Mouse (Mus musculus) layer of hippocampus, adult 2 months (tissue): ENCODE data around the gene S1pr1. TPM values are rescaled to one million over a fixed set of nuclear protein-coding genes. Genes with fewer than 3 reads are reported as not detected.
A peak's percentile ranks its signal among the peaks of the same experiment; 100 is the strongest.

Experiments
- DNase-seq, 2 experiments: peaks; one replicate each; pipeline ENCODE4 v3.0.0; 2022; ENCODE audit warnings: low spot score in 2 of 2
- H3K27ac ChIP-seq: fragments of 200-600 bp; 2 replicates; pipeline ENCODE4 v1.8.1; 2022
- H3K4me3 ChIP-seq: fragments of 200-600 bp; 2 replicates; pipeline ENCODE4 v1.8.1; 2022; ENCODE audit warnings: mild to moderate bottlenecking
- CTCF ChIP-seq: fragments of 200-600 bp; conservative IDR thresholded peaks from 2 replicates; pipeline ENCODE4 v1.8.1; 2022; ENCODE audit warnings: antibody characterized with exemption, mild to moderate bottlenecking, moderate library complexity
- total RNA-seq, 2 experiments: library from RNA; stranded (reverse); gene quantifications; 2 replicates each; pipeline ENCODE4 v1.2.3; 2021

The S1pr1 gene
- total RNA-seq, 2 experiments from 2014 or later, result 92.8 to 108 TPM

DNA sequence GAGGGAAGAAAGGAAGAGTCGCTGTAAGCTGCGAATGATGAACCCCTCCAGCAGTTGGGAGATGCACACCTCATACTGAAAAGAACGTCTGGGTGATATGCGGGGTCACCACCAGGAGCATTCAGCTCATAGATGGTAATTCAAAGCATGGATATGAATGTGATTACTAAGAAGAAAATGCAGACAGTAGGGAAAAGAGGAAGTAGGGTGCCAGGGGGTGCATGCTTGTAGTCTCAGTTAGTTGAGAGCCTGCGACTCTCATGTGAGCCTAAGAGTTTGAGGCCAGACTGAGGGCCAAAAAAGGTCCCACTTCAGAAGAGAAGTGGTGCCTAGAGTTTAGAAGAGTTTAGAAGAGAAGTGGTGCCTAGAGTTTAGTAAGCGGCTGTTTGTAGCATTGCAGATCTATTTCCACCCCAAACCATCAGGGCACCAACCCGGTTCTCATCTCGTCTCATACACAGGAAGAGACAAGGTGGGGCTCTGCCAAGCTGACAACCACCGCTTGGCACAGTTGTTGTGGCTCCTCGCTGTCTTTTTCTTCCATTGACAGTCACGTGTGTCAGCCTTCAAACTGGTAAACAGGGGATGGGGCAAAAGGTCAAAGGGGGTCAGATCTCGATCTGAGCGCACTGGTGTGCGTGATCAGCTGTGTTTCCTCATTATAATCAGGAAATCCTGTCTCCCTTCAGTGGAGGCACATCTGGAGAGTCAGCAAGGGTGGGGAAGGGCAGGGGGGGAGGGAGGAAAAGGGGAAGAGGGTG lies 32.4 kb downstream of the S1pr1 start:
- H3K27ac ChIP-seq, result no peak overlapping the region
- TF ChIP-seq CTCF, result no peak
- no peak for DNase-seq
- no peak overlapping the region for H3K4me3 ChIP-seq

DNA sequence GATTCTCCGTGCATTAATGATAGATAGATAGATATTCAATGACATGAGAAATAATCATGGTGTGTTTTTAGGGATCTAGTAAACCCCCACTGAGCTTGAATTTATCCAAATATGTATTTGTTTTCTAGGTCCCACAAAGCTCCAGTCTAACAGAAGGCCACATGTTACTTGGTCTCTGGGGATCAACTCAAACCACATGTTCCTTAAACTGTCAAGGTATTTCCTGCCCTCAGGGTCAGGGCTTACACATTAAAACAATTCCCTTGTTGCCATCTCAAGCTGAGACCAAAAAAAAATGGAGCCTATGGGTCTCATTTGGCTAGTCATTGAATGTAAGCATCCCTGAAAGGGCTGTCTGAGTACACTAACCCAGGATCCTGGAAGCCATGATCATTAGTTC lies 33.7 kb downstream of the S1pr1 start:
- no peak overlapping the region for H3K4me3 ChIP-seq
- no peak overlapping the region for H3K27ac ChIP-seq
- no peak for DNase-seq
- no peak for TF ChIP-seq CTCF

DNA sequence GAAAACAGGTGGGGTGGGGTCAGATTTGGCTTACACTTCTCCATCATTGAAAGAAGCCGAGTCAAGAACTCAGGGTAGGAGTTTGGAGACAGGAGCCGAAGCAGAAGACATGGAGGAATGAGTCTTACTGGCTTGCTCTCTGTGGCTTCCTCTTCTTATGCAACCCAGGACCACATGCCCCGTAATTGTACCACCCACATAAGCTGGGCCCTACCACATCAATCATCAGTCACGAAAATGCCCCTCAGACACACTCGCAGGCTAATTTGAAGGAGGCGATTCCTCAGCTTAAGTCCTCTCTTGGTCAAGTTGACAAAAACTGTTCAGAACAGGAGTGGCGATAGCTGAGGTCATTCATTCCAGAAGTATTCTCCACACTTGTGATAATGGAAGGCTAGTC lies 35.9 kb downstream of the S1pr1 start:
- no peak overlapping the region for H3K27ac ChIP-seq
- no peak for TF ChIP-seq CTCF
- H3K4me3 ChIP-seq, result no peak overlapping the region
- no peak for DNase-seq

DNA sequence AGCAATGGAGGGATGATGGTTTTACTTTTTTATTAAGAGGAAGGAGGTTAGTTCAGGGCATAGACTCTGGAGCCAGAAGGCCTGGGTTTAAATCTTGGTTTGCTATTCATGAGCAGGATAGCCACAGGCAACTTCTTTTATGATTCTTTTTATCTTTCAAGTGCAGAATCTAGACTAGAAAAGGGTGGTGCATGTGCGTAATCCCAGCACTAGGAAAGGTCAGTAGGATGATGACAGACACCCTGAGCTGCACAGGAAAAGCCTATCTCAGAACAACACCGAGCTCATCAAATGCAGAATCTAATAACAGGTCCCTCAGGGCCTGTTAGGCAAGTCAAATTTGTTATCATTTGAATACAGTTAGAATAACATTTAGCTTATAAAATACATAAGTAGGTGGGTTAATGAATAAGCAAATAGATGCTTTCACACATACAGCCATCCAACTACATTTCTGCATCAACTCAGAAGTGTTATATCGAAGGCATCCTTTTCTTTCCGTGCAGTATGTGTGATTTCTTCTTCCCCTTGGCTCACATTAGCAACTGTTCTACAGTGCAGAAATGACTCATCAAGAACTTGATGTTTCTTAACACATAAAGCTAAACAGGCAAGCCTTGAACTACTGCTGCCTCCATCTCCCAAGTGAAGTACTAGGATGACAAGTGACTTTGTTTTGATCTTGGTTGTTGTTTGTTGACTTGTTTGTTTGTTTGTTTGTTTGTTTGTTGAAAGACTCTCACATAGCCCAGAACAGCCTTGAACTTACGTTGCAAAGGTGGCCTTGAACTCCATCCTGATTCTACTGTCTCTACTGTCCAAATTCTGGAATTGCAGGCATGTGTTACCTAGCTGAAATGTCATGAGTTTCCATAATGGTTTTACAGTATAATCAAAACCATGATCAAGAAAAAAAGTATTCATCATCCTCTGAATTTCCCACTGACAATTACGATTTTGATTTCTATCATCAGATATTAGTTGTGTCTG lies 39.0 kb downstream of the S1pr1 start:
- TF ChIP-seq CTCF, result 0 out of 2 replicates have a peak, but pooled peaks have one; percentile 14
- Histone ChIP-seq H3K27ac (no peak overlapping the region), H3K4me3 (no peak overlapping the region)
- DNase-seq, result no peak

DNA sequence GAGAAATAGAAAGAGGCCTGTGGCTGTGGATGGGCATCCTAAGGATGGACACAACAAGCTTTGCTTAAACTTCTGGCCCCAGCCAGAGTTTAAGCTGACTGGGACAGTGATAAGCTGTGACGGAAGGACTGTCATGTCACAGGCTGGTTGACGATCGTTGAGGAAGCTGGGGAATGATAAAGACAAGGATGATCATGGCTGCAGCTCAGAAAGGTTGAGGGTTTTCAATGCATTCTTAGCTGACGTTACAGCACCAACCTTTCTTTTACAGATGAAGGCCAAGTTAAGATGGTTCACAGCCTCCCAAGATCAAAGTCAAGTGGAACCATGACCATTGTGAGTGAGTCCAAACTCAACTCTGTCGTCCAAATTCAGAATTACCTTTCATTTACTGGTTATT lies 40.2 kb downstream of the S1pr1 start:
- no peak for TF ChIP-seq CTCF
- no peak overlapping the region for H3K27ac ChIP-seq
- H3K4me3 ChIP-seq, result no peak overlapping the region
- DNase-seq, result no peak

DNA sequence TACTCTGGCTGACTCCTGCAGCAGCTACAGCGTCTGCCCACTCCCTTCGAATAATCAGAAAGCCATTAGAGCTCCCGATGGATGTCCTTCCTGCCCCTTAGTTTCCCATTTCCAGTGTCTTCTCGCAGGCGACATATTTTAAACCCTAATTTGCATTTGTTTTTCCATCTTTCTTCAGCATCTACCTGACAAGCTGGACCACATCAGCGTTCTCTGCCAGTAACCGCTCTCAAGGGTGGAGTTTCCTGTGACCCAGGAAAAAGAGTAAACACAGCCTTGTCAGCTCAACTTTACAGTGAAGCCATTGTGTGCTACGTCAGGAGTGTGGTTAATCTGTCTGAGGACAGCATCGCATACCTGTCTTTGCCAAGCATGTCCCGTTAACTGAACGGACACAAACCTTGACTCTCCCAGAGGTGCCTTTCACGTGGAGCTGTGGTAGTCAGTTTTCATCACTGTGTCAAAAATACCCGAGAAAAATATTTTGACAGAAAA lies 41.2 kb downstream of the S1pr1 start:
- no peak for TF ChIP-seq CTCF
- no peak for DNase-seq
- Histone ChIP-seq H3K27ac (no peak overlapping the region), H3K4me3 (no peak overlapping the region; the same call in 1 of the 2 replicates)

DNA sequence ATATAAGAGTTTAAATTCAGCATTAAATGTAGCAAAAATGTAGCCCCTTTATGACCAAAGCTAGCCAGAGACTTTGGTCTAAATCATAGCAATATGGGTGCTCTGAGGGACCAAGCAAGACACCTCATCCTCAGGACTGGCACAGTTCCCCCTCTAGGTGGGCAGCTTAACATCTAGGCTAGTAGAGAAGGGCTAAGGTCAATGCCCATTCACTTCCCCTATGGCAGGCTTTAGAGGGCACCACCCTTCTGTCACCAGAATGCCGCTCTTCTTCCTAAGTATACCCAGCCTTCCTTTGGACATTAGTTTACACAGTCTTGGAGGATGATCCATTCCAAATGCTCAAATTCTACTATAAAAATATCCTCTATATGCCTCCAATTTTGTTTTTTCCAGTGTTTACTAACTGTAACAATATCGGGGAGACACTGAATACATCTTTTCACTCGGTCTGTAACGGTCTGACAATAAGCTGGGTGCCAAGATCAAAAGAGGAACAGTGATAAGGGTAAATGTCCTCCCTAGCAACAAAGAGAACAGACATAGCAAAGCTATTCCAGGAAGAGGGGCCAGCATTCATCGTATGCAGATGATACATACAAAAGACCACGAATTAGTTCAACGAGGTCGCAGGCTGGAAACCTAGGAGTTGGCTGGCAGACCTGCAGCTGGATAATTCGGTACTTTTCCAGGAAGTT lies 41.8 kb downstream of the S1pr1 start:
- H3K4me3 ChIP-seq, result no peak overlapping the region
- H3K27ac ChIP-seq, result no peak overlapping the region
- no peak for TF ChIP-seq CTCF
- no peak for DNase-seq

DNA sequence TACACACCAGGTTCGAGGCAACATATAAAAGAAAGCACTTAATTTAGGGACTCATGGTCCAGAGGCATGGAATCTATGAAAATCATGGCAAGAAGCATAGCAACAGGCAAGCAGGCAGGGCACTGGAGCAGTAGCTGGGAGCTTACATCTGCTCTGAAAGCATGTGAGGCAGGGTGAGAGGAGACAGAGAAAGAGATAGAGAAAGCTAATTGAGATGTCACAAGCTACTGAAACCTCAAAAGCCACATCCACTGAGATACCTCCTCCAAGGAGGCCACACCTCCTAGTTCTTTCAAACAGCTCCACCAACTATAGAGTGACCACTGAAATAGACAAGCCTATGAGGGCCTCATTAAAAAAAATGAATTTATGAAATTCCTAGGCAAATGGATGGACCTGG lies 45.6 kb downstream of the S1pr1 start:
- Histone ChIP-seq H3K27ac (no peak overlapping the region), H3K4me3 (no peak overlapping the region)
- no peak for TF ChIP-seq CTCF
- no peak for DNase-seq

DNA sequence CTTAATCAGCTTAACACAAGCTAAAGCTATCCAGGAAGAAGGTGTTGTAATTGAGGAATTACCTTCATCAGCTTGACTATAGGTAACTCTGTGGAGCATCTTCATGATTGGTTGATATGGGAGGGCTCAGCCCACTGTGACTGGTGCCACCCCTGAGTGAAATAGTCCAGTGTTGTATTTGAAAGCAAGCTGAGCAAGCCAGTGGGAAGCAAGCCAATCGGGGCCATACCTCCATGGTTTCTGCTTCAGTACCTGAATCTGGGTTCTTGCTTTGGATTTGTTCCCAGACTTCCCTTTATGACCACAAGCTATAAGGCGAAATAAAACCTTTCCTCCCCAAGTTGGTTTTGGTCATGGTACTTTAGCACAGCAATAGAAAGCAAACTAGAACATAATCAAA lies 47.7 kb downstream of the S1pr1 start:
- Histone ChIP-seq H3K27ac (no peak overlapping the region), H3K4me3 (no peak overlapping the region)
- no peak for DNase-seq
- TF ChIP-seq CTCF, result no peak

DNA sequence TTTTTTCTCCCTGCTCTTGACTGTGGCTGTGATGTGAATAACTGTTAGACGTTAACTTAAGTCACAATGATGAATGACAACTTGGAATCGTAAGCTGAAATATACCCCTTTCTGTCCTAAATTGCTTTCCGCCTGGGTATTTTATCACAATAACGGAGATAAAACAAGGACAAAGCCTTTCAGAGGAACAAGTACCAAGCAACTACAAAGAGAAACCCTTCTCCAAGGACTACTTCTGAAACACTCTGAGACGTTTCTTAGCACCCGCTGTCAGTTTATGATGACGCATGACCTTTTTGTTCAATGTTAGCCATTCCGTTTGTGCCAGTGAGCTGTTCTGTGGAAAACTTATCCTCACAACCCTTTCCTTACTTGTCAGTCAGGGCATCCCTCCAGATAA lies 48.3 kb downstream of the S1pr1 start:
- no peak for TF ChIP-seq CTCF
- H3K27ac ChIP-seq, result no peak overlapping the region
- no peak overlapping the region for H3K4me3 ChIP-seq
- no peak for DNase-seq

DNA sequence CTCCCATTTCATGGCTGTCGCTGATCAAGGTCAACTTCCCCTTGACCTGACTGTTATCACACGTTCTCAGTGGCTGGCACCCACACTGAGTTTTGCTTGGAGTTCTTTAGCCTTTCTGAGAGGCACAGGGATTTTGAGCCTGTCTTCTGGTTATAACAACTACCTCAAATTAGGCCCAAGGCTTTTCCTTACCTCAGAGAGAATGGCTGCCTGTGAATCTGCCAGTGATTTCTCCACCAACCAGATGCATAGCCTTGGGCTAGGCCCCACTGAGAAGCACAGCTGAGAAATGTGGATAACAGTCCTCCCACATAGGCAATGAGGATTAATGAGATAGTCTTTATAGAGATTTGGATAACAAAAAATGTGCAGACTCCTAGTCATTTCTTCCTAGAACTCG lies 50.4 kb downstream of the S1pr1 start:
- Histone ChIP-seq H3K4me3 (no peak overlapping the region), H3K27ac (no peak overlapping the region)
- TF ChIP-seq CTCF, result no peak
- no peak for DNase-seq

DNA sequence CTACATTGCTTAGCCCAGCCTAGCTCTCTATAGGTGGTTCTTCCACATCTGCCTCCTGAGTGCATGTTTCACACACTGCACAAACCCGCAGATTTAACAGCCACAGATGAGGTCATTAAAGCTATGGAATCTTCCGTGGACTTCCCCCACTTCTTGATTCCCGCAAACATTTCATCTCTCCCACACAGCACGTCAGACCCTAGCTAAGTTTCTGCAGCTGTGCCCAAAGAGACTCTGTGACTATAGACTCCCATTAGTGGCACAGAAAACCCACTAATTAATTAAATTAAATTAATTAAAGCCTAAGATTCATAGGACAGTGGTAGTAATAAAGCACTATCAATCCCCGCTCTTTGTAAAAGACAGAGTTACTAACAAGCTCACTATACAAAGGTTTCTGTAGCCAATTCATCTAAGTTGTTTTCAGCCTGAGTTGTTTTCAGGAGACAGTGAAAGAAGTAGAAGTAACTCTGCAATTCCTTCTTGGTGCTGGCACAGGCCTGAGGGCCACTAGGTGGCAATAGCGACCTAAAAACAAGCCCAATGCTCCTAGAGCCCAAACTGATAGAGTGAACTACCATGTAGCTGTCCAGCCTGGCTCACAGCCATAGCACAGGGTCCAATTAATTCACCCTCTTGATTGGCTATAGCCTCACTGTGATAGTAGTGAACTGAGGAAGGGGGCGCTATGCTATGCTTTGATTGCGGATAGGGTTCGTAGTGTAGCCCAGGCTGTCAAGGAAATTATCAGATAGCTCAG lies 54.0 kb downstream of the S1pr1 start:
- TF ChIP-seq CTCF, result peak; percentile 99; the same call in 1 of the 2 replicates
- no peak overlapping the region for H3K27ac ChIP-seq
- H3K4me3 ChIP-seq, result no peak overlapping the region
- peak; percentile 60 to 75 for DNase-seq

Other genes starting within 250 kb of the S1pr1 start
- gene Dph5, start 172.8 kb upstream of the S1pr1 start, total RNA-seq, result 10 to 100 TPM; 13.1 to 16.2 TPM